Mouse (Mus musculus): Measurements from ENCODE around the gene Usb1. TPM values are rescaled to one million over a fixed set of nuclear protein-coding genes. Genes with fewer than 3 reads are reported as not detected.
"Not testable (repeated sequence)": the region's sequence is repeated elsewhere in the genome, so short reads cannot be mapped to it uniquely, and the experiment has no call there.

The Usb1 gene
- total RNA-seq, 2 experiments from 2014 or later, result 13.5 to 14.7 TPM

DNA sequence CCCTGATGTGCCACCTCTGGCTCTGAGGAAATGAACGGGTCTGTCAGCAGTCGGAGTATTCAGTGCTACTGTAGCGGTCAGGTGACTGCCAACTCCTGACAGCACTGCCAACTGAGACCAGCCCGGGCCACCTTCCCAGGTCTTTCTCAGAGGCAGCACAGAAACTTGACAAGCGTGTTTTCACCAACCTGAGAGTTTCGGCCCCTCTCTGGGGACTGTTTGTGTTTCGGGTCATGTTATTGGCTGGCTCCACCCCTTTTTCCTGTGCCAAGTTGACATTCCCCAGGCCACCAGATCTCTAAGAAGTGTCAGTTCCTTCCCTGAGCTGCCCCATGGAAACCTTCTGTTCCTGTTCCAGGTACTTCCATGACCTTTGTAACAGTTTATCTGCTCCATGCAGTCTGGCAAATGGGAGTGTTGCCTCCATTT, 45.8 kb downstream of the Usb1 start:
- intact Hi-C loops (cut with DNase I), result no loop called here
- H3K4me3 ChIP-seq, result no peak overlapping the region
- H3K27ac ChIP-seq, result no peak overlapping the region
- no peak for TF ChIP-seq CTCF (IDR thresholded peaks at IDR 0.05)
- no peak for DNase-seq (ENCODE audit: extremely low spot score in 1 of 2, low spot score in 2 of 2)

DNA sequence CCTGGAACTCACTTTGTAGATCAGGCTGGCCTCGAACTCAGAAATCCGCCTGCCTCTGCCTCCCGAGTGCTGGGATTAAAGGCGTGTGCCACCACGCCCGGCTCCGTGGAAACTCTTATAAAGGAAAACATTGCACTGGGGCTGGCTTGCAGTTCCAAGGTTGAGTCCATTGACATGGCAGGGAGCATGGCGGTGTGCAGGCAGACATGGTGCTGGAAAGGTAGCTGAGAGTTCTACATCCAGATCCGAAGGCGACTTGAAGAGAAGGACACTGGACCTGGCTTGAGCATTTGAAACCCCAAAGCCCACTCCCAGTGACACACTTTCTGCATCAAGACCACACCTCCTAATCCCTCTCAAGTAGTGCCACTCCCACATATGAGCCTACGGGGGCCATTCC, 46.8 kb downstream of the Usb1 start:
- H3K27ac ChIP-seq; H3K4me3 ChIP-seq; intact Hi-C loops (cut with DNase I); DNase-seq (ENCODE audit: extremely low spot score in 1 of 2, low spot score in 2 of 2): not testable (repeated sequence)

DNA sequence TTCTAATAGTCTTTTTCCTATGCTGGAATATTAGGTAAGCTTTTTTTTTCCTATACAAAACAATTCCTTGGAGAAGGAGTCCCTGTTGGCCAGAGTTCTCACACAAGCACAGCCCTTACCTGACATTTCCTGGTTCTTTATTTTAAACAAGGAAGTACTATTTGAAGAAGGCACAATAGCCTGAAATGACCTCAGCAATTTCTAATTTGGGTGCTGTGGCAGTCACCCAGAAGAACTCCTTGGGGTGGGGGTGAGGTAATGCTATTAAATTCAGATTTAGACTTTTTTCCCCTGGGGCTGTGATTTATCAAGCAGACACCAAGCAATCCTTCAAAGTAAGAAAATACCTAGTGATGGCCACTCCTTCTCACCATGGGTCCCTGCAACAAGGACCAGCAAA, 48.9 kb downstream of the Usb1 start:
- no peak for TF ChIP-seq CTCF (IDR thresholded peaks at IDR 0.05)
- Histone ChIP-seq H3K4me3 (no peak overlapping the region), H3K27ac (no peak overlapping the region)
- intact Hi-C loops (cut with DNase I), result no loop called here
- DNase-seq (ENCODE audit: extremely low spot score in 1 of 2, low spot score in 2 of 2), result no peak

DNA sequence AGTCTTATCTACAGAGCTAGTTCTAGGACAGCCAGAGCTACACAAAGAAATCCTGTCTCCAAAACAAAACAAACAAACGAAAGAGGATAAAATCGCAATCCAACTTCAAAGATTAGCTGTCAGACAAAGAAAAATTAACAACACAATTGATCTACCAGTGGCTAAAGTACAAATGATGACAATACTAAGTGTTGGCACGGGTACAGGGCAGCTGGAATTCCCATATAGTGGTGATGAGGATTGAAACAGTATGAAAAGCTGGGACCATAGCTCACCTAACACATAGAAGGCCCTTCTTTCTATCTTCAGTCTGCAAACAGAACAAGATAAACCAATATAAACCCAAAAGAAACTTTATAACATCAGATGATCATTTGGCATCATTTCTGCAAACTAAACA, 49.5 kb downstream of the Usb1 start:
- intact Hi-C loops (cut with DNase I), result no loop called here
- H3K27ac ChIP-seq, result no peak overlapping the region
- DNase-seq (ENCODE audit: extremely low spot score in 1 of 2, low spot score in 2 of 2), result no peak
- TF ChIP-seq CTCF (IDR thresholded peaks at IDR 0.05), result no peak
- no peak overlapping the region for H3K4me3 ChIP-seq

DNA sequence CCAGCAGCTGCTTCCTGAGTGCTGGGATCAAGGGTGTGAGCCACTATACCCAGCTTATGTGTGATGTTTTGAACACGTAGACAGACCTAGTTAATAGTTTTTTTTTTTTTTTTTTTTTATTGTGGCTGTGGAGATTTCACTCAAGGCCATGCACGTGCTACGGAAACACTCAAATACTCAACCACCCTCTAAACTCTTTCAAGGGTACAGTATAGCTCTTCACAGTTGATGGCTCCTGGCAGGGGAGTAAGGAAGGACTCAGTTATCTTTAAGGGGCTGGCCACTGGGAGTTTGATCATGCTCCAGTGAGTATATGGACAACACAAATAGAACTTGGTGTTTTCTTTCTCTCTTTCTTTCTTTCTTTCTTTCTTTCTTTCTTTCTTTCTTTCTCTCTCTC, 52.4 kb downstream of the Usb1 start:
- intact Hi-C loops (cut with DNase I), result no loop called here
- no peak overlapping the region for H3K27ac ChIP-seq
- no peak for DNase-seq (ENCODE audit: extremely low spot score in 1 of 2, low spot score in 2 of 2)
- TF ChIP-seq CTCF (IDR thresholded peaks at IDR 0.05), result no peak
- H3K4me3 ChIP-seq, result no peak overlapping the region

GRCm38 (mm10) chr8:95386037-95386436, 54.0 kb downstream of the Usb1 start:
- no peak for TF ChIP-seq CTCF (IDR thresholded peaks at IDR 0.05)
- no peak overlapping the region for H3K27ac ChIP-seq
- intact Hi-C loops (cut with DNase I), result no loop called here

DNA sequence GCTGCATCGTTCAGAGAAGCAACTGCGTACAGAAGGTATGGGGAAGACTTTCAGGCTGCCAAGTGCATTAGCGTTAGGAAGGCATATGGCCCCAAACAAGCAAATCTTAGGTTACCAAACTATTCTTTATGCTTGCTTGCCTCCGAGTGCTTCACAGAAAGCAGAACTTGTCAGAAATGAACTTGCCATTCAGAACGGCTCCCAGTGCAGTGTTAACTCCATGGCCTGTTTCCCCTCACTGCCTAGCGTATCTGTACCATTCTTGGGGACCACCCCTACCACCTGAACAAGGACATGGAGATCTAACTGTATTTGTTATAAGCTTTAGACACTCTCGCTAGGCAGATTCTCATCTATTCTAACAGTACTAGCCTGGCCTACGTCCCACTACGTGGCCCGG, 55.1 kb downstream of the Usb1 start:
- no peak for TF ChIP-seq CTCF (IDR thresholded peaks at IDR 0.05)
- intact Hi-C loops (cut with DNase I), result no loop called here
- no peak for DNase-seq (ENCODE audit: extremely low spot score in 1 of 2, low spot score in 2 of 2)
- H3K27ac ChIP-seq, result no peak overlapping the region
- H3K4me3 ChIP-seq, result no peak overlapping the region

More at GRCm38 (mm10) chr8:95386037-95386436, 54.0 kb downstream of the Usb1 start:
- DNase-seq (ENCODE audit: extremely low spot score in 1 of 2, low spot score in 2 of 2), result no peak
- no peak overlapping the region for H3K4me3 ChIP-seq

DNA sequence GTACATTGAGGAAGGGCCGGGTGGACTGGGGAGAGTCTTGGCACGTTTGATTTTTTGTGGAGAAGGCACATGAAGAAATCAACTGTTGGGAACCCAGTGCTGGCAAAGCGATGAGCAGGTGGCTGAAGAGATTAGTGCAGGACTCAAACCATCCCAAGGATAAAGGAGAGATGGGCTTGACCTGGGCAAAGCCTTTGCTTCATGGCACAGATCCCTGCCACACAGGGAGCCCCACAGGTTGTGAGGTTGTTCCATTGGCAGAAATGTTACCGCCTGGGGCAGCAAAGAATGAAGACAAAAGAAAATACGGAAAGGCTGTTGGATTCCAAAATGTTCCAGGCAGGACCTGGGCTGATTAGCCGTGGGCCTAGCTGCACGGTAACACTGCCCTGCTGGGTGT, 55.9 kb downstream of the Usb1 start:
- no peak overlapping the region for H3K4me3 ChIP-seq
- TF ChIP-seq CTCF (IDR thresholded peaks at IDR 0.05), result no peak

DNA sequence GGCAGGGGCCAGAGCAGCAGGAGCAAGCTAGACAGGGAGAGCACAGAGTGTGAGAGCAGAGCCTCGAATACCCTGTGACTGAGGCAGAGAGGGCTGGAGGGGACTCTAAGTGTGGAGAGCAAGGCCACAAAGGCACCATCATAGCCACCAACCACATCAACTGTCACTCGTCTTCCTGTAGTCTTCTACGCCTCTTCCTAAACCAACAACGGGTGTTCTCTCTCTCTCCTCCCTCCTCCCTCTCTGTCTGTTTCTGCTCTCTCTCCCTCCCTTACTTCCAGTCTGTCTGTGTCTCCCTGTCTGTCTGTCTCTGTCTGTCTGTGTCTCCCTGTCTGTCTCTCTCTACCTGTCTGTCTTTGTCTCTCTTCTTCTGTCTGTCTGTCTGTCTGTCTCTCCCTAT, 58.2 kb downstream of the Usb1 start:
- Histone ChIP-seq H3K27ac (no peak overlapping the region), H3K4me3 (no peak overlapping the region)
- intact Hi-C loops (cut with DNase I), result no loop called here
- DNase-seq (ENCODE audit: extremely low spot score in 1 of 2, low spot score in 2 of 2), result no peak
- TF ChIP-seq CTCF (IDR thresholded peaks at IDR 0.05), result no peak

More for the DNA sequence above, 55.9 kb downstream of the Usb1 start:
- no peak overlapping the region for H3K27ac ChIP-seq
- no peak for DNase-seq (ENCODE audit: extremely low spot score in 1 of 2, low spot score in 2 of 2)
- intact Hi-C loops (cut with DNase I), result no loop called here

DNA sequence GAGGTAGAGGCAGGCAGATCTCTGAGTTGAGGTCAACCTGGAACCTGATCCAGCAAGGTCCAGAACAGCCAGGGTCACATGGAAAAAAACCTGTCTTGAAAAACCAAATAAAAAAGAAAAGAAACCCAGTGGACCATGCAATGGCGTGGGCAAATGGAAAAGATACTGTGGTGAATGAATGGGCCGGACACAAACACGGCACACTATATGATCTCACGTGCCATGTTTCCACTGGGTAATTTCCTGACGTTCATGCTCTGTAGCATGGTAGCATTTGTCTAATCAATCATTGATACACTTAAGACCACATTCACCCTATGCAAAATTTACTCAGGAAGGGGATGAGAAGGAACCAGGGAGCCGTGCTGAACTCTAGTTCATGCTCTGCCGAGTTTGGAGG, 59.0 kb downstream of the Usb1 start:
- no peak for TF ChIP-seq CTCF (IDR thresholded peaks at IDR 0.05)
- no peak overlapping the region for H3K4me3 ChIP-seq
- intact Hi-C loops (cut with DNase I), result no loop called here
- DNase-seq (ENCODE audit: extremely low spot score in 1 of 2, low spot score in 2 of 2), result no peak
- H3K27ac ChIP-seq, result no peak overlapping the region

GRCm38 (mm10) chr8:95392604-95393003, 60.5 kb downstream of the Usb1 start:
- intact Hi-C loops (cut with DNase I), result no loop called here
- DNase-seq (ENCODE audit: extremely low spot score in 1 of 2, low spot score in 2 of 2), result no peak
- no peak overlapping the region for H3K4me3 ChIP-seq
- no peak for TF ChIP-seq CTCF (IDR thresholded peaks at IDR 0.05)
- H3K27ac ChIP-seq, result no peak overlapping the region

GRCm38 (mm10) chr8:95395186-95395918, 63.3 kb downstream of the Usb1 start:
- DNase-seq (ENCODE audit: extremely low spot score in 1 of 2, low spot score in 2 of 2), result no peak
- intact Hi-C loops (cut with DNase I), result no loop called here
- H3K4me3 ChIP-seq, result no peak overlapping the region
- no peak overlapping the region for H3K27ac ChIP-seq
- no peak for TF ChIP-seq CTCF (IDR thresholded peaks at IDR 0.05)

DNA sequence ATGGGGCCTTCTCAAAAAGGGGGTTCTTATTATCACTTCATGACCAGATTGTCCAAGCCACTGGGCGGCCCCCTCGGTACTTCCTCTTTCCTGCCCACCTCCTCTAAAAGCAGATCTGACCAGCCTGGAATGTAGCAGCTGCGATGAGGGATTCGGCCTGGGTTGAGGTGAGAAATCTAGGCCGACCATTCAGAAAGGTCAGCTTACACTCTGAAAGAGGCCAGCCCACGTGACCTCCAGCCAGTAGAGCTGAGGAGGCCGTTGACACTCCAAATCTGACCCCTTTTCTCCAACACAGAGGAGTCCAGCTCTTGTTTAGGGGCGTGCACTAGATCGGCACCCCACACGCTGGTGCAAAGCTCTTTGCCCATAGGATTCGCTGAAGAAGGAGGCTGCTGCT, 64.7 kb downstream of the Usb1 start:
- TF ChIP-seq CTCF (IDR thresholded peaks at IDR 0.05), result no peak
- Histone ChIP-seq H3K27ac (no peak overlapping the region), H3K4me3 (no peak overlapping the region)
- DNase-seq (ENCODE audit: extremely low spot score in 1 of 2, low spot score in 2 of 2), result no peak
- intact Hi-C loops (cut with DNase I), result no loop called here

Other genes with a start within 250 kb of the Usb1 start
- gene Kifc3, start 129.5 kb upstream of the Usb1 start, total RNA-seq (2021), result 10 to 100 TPM; 58.4 to 61.5 TPM
- gene Cngb1, start 25.7 kb upstream of the Usb1 start, total RNA-seq (2021), result under 1 TPM; 0.23 to 0.56 TPM
- gene Tepp, start 21.7 kb upstream of the Usb1 start, total RNA-seq (2021), result not detected
- gene Zfp319, start 334 bp upstream of the Usb1 start, total RNA-seq (2021), result 10 to 100 TPM; 16.6 to 17.7 TPM
- 10 to 100 TPM; 16.7 to 21.0 TPM for gene Mmp15, start 20.0 kb downstream of the Usb1 start, total RNA-seq (2021)
- 10 to 100 TPM; 57.7 to 58.7 TPM for gene Cfap20, start 102.6 kb downstream of the Usb1 start, total RNA-seq (2021)
- 10 to 100 TPM; 71.6 to 86.2 TPM for gene Csnk2a2, start 157.8 kb downstream of the Usb1 start, total RNA-seq (2021)
- gene Ccdc113, start 201.8 kb downstream of the Usb1 start, total RNA-seq (2021), result 1 to 10 TPM; 3.3 to 3.4 TPM
- gene Prss54, start 244.1 kb downstream of the Usb1 start, total RNA-seq (2021), result under 1 TPM in 1 of 2 experiments, not detected in 1; 0.30 TPM

Data from left cerebral cortex, adult 2 months (tissue).